In the genomic region with DNA sequence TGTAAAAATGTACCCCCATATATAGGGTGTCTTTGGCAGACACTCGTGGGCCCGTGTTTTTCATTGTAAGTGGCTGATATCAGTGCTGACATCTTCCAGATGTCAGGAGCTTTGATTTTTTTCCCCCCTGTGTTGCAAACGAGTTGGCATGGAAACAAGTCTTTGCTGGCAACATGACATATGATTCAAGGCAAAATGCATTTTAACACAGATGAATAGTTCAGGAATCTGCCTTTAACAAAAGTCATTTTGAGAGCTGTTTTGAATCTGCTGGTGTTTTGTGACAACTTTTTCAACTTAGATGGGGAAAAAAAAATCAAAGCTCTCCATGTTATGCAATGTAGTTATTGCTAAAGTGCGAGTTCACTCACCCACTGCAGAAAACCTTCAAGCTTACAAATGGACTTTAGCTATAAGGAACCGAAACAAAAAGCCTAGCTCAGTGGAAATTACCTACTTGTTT, we compare ENCODE assay signal across 10 mouse cellular contexts.
DNase-seq lines count a peak whose midpoint lies in the region; ATAC-seq and TF ChIP-seq lines count a peak whose summit lies in the region.
"Had no signal": no experiment of that assay in that cellular context is flagged by ENCODE, and none has a peak within 500 bp of the region (broad histone marks: within the 10 kb centered on the region; RNA-seq: fewer than 3 reads in every experiment).

No protein-coding gene starts in this region.

- no peak for DNase-seq in hindbrain, embryonic 10.5 days (ENCODE audit: low spot score)
- DNase-seq in A20 (ENCODE audit: low read depth, low spot score) = peak; percentile 63
- peak; percentile 74 for DNase-seq in Muller cell, postnatal 12 days (ENCODE audit: inconsistent ontology term)
- peak; percentile 69 for DNase-seq in limb, embryonic 14.5 days (ENCODE audit: low spot score)
- no peak for DNase-seq in left cerebral cortex, postnatal 36 days (ENCODE audit: low spot score in 2 of 2)
- DNase-seq: cerebellum, postnatal 36 days; kidney, adult 8-10 months had no signal

- H3K4me1 ChIP-seq in hindbrain, embryonic 16.5 days (ENCODE audit: control insufficient read depth, insufficient read depth, low read depth, low read length) = peaks cover 12% of the 10 kb centered on the region
- H3K4me1 ChIP-seq in hindbrain, embryonic 10.5 days (replicated peaks) = peaks cover 7% of the 10 kb centered on the region; the same call in 1 of the 2 replicates
- H3K4me1 ChIP-seq in limb, embryonic 14.5 days (ENCODE audit: control insufficient read depth, insufficient read depth, low read length) = no peaks in the 10 kb centered on the region

- WGBS in hindbrain, embryonic 16.5 days = 14% methylated on average over 5 of the region's 5 CpGs
- 41% methylated on average over 5 of the region's 5 CpGs for WGBS in hindbrain, embryonic 10.5 days
- WGBS in limb, embryonic 14.5 days = 23% methylated on average over 5 of the region's 5 CpGs

- no peak overlapping the region for H3K4me3 ChIP-seq in hindbrain, embryonic 16.5 days (ENCODE audit: low read length)
- H3K4me3 ChIP-seq in hindbrain, embryonic 10.5 days = no peak overlapping the region
- H3K4me3 ChIP-seq in limb, embryonic 14.5 days (replicated peaks; ENCODE audit: low read length) = no peak overlapping the region

- intact Hi-C loops in left cerebral cortex, postnatal 36 days (cut with DNase I) = no loop called here

- no peak overlapping the region for H3K9ac ChIP-seq in hindbrain, embryonic 16.5 days (ENCODE audit: low read depth, low read length)
- H3K9ac ChIP-seq in limb, embryonic 14.5 days (ENCODE audit: low read depth, low read length, severe bottlenecking) = no peak overlapping the region

- no peak for TF ChIP-seq POLR2A in limb, embryonic 14.5 days (IDR thresholded peaks at IDR 0.05; ENCODE audit: borderline replicate concordance, extremely low read depth, insufficient read depth, insufficient read length)

- no peaks in the 10 kb centered on the region for H3K36me3 ChIP-seq in hindbrain, embryonic 16.5 days (ENCODE audit: control insufficient read depth, insufficient read depth, low read length)
- H3K36me3 ChIP-seq in hindbrain, embryonic 10.5 days = no peaks in the 10 kb centered on the region
- no peaks in the 10 kb centered on the region for H3K36me3 ChIP-seq in limb, embryonic 14.5 days (ENCODE audit: control insufficient read depth, insufficient read depth, low read length)

- H3K9me3 ChIP-seq in hindbrain, embryonic 16.5 days (ENCODE audit: control insufficient read depth, low read length) = no peaks in the 10 kb centered on the region
- H3K9me3 ChIP-seq in hindbrain, embryonic 10.5 days = no peaks in the 10 kb centered on the region
- no peaks in the 10 kb centered on the region for H3K9me3 ChIP-seq in limb, embryonic 14.5 days (ENCODE audit: control insufficient read depth, low read length)

- ATAC-seq in hindbrain, embryonic 16.5 days = 0 out of 2 replicates have a peak, but pooled peaks have one; percentile 30
- ATAC-seq in limb, embryonic 14.5 days (ENCODE audit: low FRiP score, low read depth) = peak; percentile 34; the same call in 1 of the 2 replicates
- ATAC-seq in inflammation-experienced regulatory T-cells, adult 6 months = no peak

- H3K27ac ChIP-seq in hindbrain, embryonic 16.5 days (ENCODE audit: low read depth, low read length) = no peak overlapping the region
- H3K27ac ChIP-seq in hindbrain, embryonic 10.5 days = no peak overlapping the region
- H3K27ac ChIP-seq in limb, embryonic 14.5 days (replicated peaks; ENCODE audit: low read depth, low read length) = 0 out of 2 replicates have a peak overlapping the region, but pooled peaks have one; percentile 3
- H3K27ac ChIP-seq: macrophage had no signal

- H3K4me2 ChIP-seq in hindbrain, embryonic 16.5 days (ENCODE audit: low read length) = no peak overlapping the region; the same call in 1 of the 2 replicates
- no peak overlapping the region for H3K4me2 ChIP-seq in limb, embryonic 14.5 days (replicated peaks; ENCODE audit: low read depth, low read length, severe bottlenecking)

- H3K27me3 ChIP-seq in hindbrain, embryonic 16.5 days (replicated peaks; ENCODE audit: control insufficient read depth, insufficient read depth, low read length) = no peaks in the 10 kb centered on the region
- no peaks in the 10 kb centered on the region for H3K27me3 ChIP-seq in hindbrain, embryonic 10.5 days (ENCODE audit: insufficient read depth, poor library complexity, severe bottlenecking)
- no peaks in the 10 kb centered on the region for H3K27me3 ChIP-seq in limb, embryonic 14.5 days (ENCODE audit: control insufficient read depth, insufficient read depth, low read length)

Comparison
In these comparisons a context has a peak if more than half of its experiments do, and no peak if none do; other contexts are left out.
1. DNase-seq: peak in A20 (single experiment), Muller cell, postnatal 12 days (single experiment) and limb, embryonic 14.5 days (single experiment); none in hindbrain, embryonic 10.5 days (single experiment) and left cerebral cortex, postnatal 36 days (0 of 2).